Mouse (Mus musculus) layer of hippocampus, postnatal 36 days (tissue): ENCODE measurements at regions not wholly inside any gene's neighbourhood (a gene's known extent, or its start where the extent isn't known, plus 50 kb on each side); places are given as distances from the start of the nearest gene placed in this dataset.
A peak's percentile ranks its signal among the peaks of the same experiment; 100 is the strongest.
"Not testable (repeated sequence)": the region's sequence is repeated elsewhere in the genome, so short reads cannot be mapped to it uniquely, and the experiment has no call there.

Experiments
- DNase-seq, 2 experiments: peaks; one replicate each; pipeline ENCODE4 v3.0.0; 2022

GRCm38 (mm10) chr4:110038696-110039095, 60.8 kb downstream of the Dmrta2 start:
- no peak for DNase-seq

DNA sequence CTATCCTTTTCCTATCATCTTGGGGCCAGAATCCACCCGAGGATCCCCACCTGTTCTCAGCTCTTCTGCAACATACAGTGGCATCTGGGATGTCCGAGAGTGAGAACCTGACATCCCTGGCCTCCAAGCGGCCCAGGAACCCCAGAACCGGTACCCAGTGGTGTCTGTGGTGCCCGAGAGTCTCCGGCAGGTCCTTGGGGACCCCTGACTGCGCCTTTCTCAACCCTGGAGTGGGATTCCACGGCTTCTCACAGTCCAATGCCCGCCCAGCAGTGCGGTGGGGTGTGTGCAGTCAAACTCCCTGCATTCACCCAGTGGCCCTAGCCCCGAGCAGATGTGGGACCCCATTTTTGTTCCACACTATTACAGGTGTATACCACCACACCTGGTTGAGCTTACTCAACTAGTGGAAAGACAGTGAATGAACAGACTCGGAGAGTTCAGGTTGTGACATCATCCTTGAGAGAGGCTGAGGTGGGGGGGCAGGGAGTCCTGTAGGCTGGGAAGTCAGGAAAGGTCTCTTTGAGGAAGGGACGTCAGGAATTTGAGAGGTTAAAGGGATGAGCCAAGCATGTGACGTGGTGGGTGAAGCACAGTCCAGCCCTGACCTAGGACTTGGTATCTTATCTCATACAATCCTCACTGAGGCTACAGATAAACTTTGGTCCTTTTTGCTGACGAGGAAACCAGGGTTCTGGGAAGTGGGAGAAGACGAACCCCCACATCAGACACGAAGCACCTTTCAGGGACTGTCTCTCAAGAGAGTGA, 67.2 kb downstream of the Dmrta2 start:
- DNase-seq: no peak

DNA sequence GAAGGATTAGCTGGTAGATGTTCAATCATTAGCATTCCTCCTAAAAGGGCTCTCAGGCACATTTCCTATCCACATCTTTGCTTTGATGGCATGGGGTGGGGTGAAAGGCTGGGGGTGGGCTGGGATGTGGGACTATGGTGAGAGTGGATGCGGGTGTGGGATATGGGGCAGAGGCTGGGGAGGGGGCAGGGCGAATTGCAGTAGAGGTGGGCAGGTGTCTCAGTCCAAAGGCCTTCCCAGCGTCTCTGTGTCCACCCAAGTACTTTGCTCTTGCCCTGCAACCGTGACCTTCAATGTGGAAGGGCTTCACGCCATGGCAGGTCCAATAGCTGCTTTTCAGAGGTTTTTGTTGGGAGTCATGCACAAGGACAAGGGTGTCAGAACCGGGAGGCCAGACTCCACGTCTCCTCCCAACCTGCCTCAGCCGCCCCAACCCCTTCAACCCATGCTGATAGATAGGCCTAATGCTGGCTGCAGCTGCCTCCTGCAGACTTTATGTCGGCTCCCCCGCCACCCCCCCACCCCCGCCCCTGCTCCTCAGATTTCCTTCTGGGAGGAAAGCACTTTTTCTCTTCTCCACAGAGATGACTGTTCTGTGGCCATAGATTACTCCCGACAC, 67.9 kb downstream of the Dmrta2 start:
- no peak for DNase-seq

DNA sequence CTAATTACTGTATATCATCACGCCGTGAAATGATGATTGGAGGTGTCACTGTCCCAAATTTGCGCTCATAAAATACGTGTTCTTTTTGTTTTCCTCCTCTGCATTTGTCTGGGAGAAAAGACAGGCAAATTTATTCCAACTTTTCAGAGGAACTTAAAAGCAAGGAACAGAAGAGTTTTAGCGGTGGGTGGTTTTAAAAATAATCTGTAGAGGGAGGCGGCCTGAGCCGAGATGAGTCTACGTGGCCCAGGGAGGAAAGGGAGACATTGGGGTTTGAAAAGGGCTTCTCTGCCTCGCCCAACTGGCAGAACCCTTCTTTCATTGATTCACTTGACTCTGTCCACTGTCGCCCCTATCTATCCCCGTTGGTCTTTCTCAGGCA, 68.4 kb downstream of the Dmrta2 start:
- no peak for DNase-seq

- DNase-seq: peak; percentile 76 to 83
Measured at GRCm38 (mm10) chr4:110050393-110051280, 72.8 kb downstream of the Dmrta2 start.

GRCm38 (mm10) chr4:110051281-110051665, 73.4 kb downstream of the Dmrta2 start:
- no peak for DNase-seq

- DNase-seq: no peak
Measured at GRCm38 (mm10) chr4:110051872-110052271, 74.0 kb downstream of the Dmrta2 start.

- no peak for DNase-seq
Measured at GRCm38 (mm10) chr4:110052998-110053397, 75.1 kb downstream of the Dmrta2 start.

DNA sequence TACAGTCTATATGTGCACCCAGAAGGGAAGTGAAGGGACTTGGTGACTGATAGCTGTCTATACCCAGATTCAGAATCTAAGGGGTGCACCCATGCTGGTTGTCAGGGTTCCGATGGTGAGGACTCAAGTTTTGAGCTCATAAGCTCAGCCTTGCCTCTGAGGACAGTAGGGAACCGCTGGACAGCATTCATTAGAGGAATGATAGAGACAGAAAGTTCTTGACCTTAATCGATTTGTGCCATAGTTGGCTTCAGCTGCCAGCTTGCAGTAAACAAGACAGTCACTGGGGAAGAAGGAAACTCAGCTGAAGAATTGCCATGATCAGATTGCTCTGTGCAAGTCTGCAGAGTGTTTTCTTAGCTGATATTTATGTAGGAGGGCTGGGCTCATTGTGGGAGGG, 96.0 kb downstream of the Dmrta2 start:
- no peak for DNase-seq

DNA sequence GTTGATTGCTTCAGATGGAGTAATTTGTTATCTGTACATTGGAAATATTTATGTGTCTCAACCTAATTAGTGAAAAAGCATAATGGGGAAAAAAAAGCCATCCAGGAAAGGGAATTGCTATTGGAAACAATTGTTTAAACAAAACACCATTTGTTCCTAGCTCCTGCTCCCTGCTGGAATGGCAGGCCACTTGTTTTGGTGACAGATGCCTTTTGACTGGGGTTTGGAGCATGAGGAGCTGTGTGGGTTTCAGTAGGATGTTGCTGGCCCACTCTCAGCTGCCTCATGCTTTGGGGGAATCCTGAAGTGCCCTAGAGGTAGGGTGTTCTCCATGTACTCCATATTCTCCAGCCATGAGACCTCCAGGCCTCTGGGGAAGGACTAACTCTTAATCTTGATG, 105.5 kb downstream of the Dmrta2 start:
- DNase-seq: peak; percentile 14 to 17

DNA sequence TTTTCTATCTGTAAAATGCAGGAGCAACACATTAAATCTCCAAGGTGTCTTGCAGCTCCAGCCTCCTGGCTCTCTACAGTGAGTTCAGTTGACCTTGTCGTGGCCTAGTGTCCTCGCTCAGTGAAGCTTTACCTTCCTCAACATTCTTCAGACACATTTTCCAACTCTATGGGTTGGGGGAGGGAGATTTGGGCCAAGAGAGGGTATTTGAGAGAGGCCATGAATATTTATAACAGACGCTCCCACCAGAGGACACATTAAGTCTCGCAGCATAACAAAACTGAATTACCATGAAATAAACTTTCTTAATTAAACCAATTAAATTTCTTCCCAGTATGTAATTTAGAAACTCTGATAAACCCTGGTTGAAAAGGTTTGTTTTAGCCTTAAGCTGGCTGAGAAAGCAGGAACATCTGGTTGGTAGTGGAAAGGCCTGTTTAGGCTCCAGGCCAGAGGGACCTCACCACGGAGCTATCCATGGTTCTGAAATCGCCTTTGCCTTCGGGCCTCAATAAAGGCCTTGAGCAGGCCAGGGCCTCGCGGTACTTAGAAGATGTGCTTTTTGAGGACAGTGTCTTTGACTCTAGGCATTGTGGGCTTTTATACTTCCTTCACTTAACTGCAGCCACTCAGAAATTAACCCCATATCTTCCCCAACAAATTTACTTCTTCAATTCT, 109.9 kb downstream of the Dmrta2 start:
- no peak for DNase-seq

- no peak for DNase-seq
Measured at GRCm38 (mm10) chr4:110093040-110093820, 115.4 kb downstream of the Dmrta2 start.

DNA sequence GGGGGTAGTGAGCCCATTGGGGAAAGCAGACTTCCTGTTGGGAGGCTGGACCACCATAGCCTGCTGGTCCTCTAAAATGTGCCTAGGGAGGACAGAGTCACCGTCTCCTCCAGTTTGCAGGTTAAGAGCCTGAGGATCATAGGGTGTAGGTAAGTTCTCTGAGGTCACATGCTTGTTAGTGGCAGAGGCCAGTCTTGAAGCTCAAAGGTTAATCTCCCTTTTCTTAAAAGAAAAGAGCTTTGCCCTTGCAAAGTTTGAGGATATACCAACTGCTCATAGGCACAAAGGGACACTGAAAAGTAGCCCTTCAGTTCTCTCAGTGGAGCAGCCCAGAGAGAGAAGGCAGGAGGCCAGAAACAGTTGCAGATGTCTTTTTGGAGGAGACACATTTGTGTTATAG, 116.7 kb downstream of the Dmrta2 start:
- no peak for DNase-seq

DNA sequence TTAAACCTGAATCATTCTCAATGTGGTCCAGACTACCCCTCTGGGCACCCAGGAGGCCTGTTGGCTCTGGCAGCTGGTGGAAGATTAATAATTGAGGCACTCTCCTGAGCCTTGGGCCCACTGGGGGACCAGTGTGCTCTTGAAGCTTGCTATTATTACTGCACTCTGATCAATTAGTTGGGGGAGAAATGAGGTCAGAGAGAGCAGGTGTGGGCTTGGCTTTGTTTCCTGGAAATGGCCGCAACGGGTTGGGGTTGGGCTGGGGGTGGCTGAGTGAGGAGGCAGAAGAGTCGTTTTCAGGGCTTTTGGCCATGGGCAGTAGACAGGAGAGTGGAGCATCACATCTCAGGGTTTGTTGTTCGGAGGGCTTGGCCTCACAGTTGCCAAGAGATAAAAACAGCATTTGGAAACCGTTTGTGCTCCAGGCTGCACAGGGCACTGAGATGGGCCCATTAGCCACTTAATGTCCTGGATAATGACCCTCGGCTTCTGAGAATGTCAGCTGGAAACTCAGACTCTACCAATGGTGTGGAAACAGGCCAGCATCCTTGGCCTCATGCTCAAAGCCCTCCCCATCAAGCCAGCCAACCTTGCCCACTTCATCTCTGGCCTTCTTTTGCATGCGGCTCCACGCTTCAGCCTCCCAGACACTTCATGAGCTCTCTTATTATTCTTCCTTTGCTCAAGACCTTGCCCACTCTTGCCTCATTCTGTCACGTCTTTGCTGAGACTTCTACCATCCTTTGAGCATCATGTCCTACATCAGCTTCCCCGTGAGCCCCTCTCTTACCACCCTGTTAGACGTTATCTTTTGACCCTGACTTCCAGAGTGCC, 118.1 kb downstream of the Dmrta2 start:
- no peak for DNase-seq

- not testable (repeated sequence) for DNase-seq
Measured at GRCm38 (mm10) chr4:110104119-110104518, 126.3 kb downstream of the Dmrta2 start.

DNA sequence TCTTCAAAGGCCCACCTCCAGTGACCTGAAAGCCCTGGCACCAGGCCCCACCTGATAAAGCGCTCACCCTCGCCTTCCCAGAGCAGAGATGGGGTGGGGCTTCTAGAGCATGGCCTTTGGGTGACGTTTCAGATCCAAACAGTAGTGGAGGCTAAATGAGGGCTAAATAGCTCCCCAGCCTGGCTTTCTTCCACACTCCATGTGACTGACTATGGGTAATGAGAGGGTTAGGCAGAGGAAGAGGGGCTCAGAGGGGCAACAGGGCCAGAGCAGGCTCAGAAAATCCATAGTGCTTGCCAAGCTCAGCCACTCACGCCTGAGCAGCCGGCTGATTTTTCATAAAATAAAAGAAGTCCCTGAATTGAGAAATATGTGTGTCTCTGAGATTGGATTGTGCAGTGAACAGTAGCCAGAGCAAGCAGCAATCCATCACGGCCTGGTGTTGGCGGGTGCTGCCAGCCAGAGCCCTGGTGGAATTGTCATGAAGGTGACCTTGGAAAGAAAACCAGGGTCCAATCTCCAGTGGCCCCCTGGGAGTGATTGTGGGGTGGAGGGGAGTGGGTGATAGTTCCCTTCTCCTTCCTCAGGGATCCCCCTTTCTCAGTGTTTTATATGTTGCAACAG, 128.9 kb downstream of the Dmrta2 start:
- DNase-seq: no peak

DNA sequence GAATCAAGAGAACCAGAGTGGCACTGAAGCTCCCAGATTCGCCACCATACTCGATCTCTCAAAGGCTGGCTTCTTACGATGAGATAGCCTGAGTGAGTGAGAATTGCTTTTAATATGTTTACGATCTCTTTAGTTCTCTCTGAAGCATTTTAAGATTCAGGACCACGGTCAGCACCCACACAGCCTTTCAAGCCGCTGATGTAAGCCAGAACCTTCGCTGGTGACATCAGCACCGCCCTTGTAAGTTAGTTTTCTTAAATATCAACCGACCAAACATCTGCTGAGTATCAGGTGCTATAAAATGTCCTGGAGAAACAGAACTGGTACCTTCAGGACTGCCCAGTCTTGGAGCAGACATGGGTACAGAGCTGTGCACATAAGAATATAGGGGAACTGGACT, 141.6 kb downstream of the Dmrta2 start:
- DNase-seq: no peak

DNA sequence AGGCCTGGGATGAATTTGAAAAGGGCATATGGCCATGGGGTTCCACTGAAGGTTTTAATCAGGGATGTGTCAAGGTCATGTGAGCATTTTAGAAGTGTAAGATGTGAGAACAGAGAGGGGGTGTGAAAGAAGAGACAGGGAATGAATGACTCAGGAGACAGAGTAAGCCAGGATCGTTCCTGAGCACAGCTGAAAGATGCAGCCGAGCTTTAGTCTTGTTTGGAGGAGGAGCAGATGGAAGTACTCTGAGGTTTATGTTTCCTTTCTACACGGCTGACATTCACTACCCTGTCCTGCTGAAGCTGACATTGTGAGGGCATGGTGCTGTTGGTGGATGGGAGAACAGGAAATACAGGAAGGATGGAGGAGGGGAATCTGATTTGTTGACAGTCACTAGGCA, 142.0 kb downstream of the Dmrta2 start:
- DNase-seq: no peak

GRCm38 (mm10) chr4:110120761-110121160, 142.9 kb downstream of the Dmrta2 start:
- DNase-seq: no peak

DNA sequence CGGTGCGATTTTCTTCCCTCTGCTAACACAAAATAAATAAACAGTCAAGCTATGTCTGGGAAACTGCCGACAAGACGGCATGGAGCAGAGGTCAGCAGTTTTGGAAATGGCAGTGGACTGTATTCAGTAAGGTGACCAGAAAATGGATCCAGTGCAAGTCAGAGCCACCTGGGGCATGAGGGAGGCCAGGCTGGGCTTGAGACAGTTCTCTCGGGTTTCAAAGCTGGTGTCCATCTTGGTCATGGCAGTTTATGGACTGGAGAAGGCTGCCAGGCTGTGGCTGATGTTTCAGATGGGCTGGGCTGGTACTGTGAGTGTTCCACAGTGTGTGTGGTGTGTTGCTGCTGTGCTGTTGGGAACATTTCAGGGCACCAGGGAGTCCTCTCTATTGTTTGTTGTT, 143.6 kb downstream of the Dmrta2 start:
- no peak for DNase-seq
